Mouse (Mus musculus) kidney, adult 2 months (tissue): Measurements from ENCODE around the gene Kif11. TPM values are rescaled to one million over a fixed set of nuclear protein-coding genes. Genes with fewer than 3 reads are reported as not detected.

Experiments
- DNase-seq: peaks from one replicate; pipeline ENCODE4 v3.0.0; 2021
- H3K27ac ChIP-seq: fragments of 200-500 bp; 2 replicates; pipeline ENCODE4 v1.5.1; 2012; ENCODE audit warnings: low read depth, low read length, control low read depth, inconsistent platforms; ENCODE audit not compliant: insufficient read depth
- H3K27me3 ChIP-seq: fragments of 200-500 bp; replicated peaks from 2 replicates; pipeline ENCODE4 v1.6.1; 2012; ENCODE audit warnings: mild to moderate bottlenecking, moderate library complexity, low read length, inconsistent platforms; ENCODE audit not compliant: control insufficient read depth, insufficient read depth
- H3K36me3 ChIP-seq: fragments of 200-500 bp; 2 replicates; pipeline ENCODE4 v1.6.1; 2012; ENCODE audit warnings: mild to moderate bottlenecking, moderate library complexity, low read length, inconsistent platforms; ENCODE audit not compliant: control insufficient read depth, insufficient read depth
- H3K4me1 ChIP-seq: fragments of 200-500 bp; 2 replicates; pipeline ENCODE4 v1.6.1; 2011; ENCODE audit warnings: low read length; ENCODE audit not compliant: control insufficient read depth, insufficient read depth
- H3K4me3 ChIP-seq: fragments of 200-500 bp; 2 replicates; pipeline ENCODE4 v1.5.1; 2011; ENCODE audit warnings: mild to moderate bottlenecking, low read depth, low read length, control low read depth; ENCODE audit not compliant: insufficient read depth
- CTCF ChIP-seq: fragments of 200-500 bp; conservative IDR thresholded peaks from 2 replicates; pipeline ENCODE4 v1.5.1; 2011; ENCODE audit warnings: low read depth, mild to moderate bottlenecking, control low read depth, low read length, moderate library complexity, mixed read lengths; ENCODE audit not compliant: insufficient read depth, insufficient read length
- POLR2A ChIP-seq: fragments of 200-500 bp; IDR thresholded peaks from one replicate; pipeline ENCODE4 v1.6.1; 2011; ENCODE audit warnings: low read depth, low read length, control low read depth
- WGBS: fragments of 180-500 bp; shearing (Covaris S2); methylation state at CpG from one replicate; pipeline ENCODE4 v1.1.7; 2018; 5-methylcytosine and 5-hydroxymethylcytosine counted together
- polyA plus RNA-seq: library from polyadenylated mRNA; depleted of rRNA; stranded (reverse); fragments of >200 nt; gene quantifications from 2 replicates; pipeline ENCODE4 v1.2.3, GENCODE M21; 2012

Gene Kif11
- polyA plus RNA-seq, 1 experiment, result 0.30 TPM

GRCm38 (mm10) chr19:37340931-37341330, 35.3 kb upstream of the Kif11 start:
- Histone ChIP-seq H3K4me1 (no peaks in the 10 kb centered on the region), H3K4me3 (no peak overlapping the region), H3K27ac (no peak overlapping the region), H3K36me3 (no peaks in the 10 kb centered on the region), H3K27me3 (no peaks in the 10 kb centered on the region)
- TF ChIP-seq CTCF, result no peak
- no peak for TF ChIP-seq POLR2A
- 73% methylated on average over 5 of the region's 5 CpGs for WGBS
- no peak for DNase-seq

GRCm38 (mm10) chr19:37343899-37344298, 32.3 kb upstream of the Kif11 start:
- 65% methylated on average over 5 of the region's 5 CpGs for WGBS
- Histone ChIP-seq H3K4me1 (0 out of 2 replicates have a peak, but pooled peaks cover 3% of the 10 kb centered on the region), H3K4me3 (no peak overlapping the region), H3K36me3 (no peaks in the 10 kb centered on the region), H3K27ac (no peak overlapping the region), H3K27me3 (no peaks in the 10 kb centered on the region)
- no peak for DNase-seq
- TF ChIP-seq CTCF (no peak), POLR2A (no peak)

GRCm38 (mm10) chr19:37346258-37346657, 29.9 kb upstream of the Kif11 start:
- DNase-seq, result no peak
- TF ChIP-seq CTCF (no peak), POLR2A (no peak)
- Histone ChIP-seq H3K36me3 (no peaks in the 10 kb centered on the region), H3K27ac (no peak overlapping the region), H3K4me1 (0 out of 2 replicates have a peak, but pooled peaks cover 3% of the 10 kb centered on the region), H3K27me3 (no peaks in the 10 kb centered on the region), H3K4me3 (no peak overlapping the region)
- WGBS, result 37% methylated on average over 3 of the region's 3 CpGs

GRCm38 (mm10) chr19:37348331-37348730, 27.9 kb upstream of the Kif11 start:
- H3K36me3 ChIP-seq, result peaks cover 2% of the 10 kb centered on the region; the same call in 1 of the 2 replicates
- H3K4me1 ChIP-seq, result 0 out of 2 replicates have a peak, but pooled peaks cover 3% of the 10 kb centered on the region
- DNase-seq, result no peak
- H3K27ac ChIP-seq, result no peak overlapping the region
- no peak overlapping the region for H3K4me3 ChIP-seq
- TF ChIP-seq POLR2A (no peak), CTCF (no peak)
- WGBS, result 75% methylated on average over 10 of the region's 10 CpGs
- H3K27me3 ChIP-seq, result no peaks in the 10 kb centered on the region

GRCm38 (mm10) chr19:37348952-37349351, 27.3 kb upstream of the Kif11 start:
- 0 out of 2 replicates have a peak, but pooled peaks cover 3% of the 10 kb centered on the region for H3K4me1 ChIP-seq
- no peaks in the 10 kb centered on the region for H3K27me3 ChIP-seq
- H3K36me3 ChIP-seq, result peaks cover 2% of the 10 kb centered on the region; the same call in 1 of the 2 replicates
- DNase-seq, result no peak
- H3K4me3 ChIP-seq, result no peak overlapping the region
- no peak for TF ChIP-seq POLR2A
- TF ChIP-seq CTCF, result no peak
- H3K27ac ChIP-seq, result no peak overlapping the region

- 87% methylated on average over 3 of the region's 3 CpGs for WGBS
- H3K27me3 ChIP-seq, result no peaks in the 10 kb centered on the region
- H3K4me1 ChIP-seq, result 0 out of 2 replicates have a peak, but pooled peaks cover under 1% of the 10 kb centered on the region
- peaks cover 2% of the 10 kb centered on the region; the same call in 1 of the 2 replicates for H3K36me3 ChIP-seq
- DNase-seq, result no peak
- TF ChIP-seq CTCF (no peak), POLR2A (no peak)
- no peak overlapping the region for H3K4me3 ChIP-seq
- H3K27ac ChIP-seq, result no peak overlapping the region
Observed at GRCm38 (mm10) chr19:37352756-37353155, 23.4 kb upstream of the Kif11 start.

GRCm38 (mm10) chr19:37353331-37353730, 22.9 kb upstream of the Kif11 start:
- no peak for DNase-seq
- peaks cover 2% of the 10 kb centered on the region; the same call in 1 of the 2 replicates for H3K36me3 ChIP-seq
- TF ChIP-seq POLR2A (no peak), CTCF (no peak)
- H3K4me1 ChIP-seq, result no peaks in the 10 kb centered on the region
- H3K4me3 ChIP-seq, result no peak overlapping the region
- no peaks in the 10 kb centered on the region for H3K27me3 ChIP-seq
- 78% methylated on average over 6 of the region's 6 CpGs for WGBS
- no peak overlapping the region for H3K27ac ChIP-seq

GRCm38 (mm10) chr19:37360044-37360443, 16.2 kb upstream of the Kif11 start:
- 59% methylated on average over 5 of the region's 5 CpGs for WGBS
- Histone ChIP-seq H3K27me3 (no peaks in the 10 kb centered on the region), H3K27ac (no peak overlapping the region), H3K4me1 (no peaks in the 10 kb centered on the region), H3K4me3 (no peak overlapping the region), H3K36me3 (no peaks in the 10 kb centered on the region)
- TF ChIP-seq CTCF (no peak), POLR2A (no peak)
- DNase-seq, result no peak
